Mouse (Mus musculus) embryonic facial prominence, embryonic 14.5 days (tissue): ENCODE measurements around the gene Gcnt3. TPM values are rescaled to one million over a fixed set of nuclear protein-coding genes. Genes with fewer than 3 reads are reported as not detected.

Experiments used
- ATAC-seq: fragments of 200-750 bp; cut with Nextera tagmentation; 2 replicates; pipeline ENCODE4 v1.8.0; 2017; ENCODE audit warnings: low read depth, moderate number of reproducible peaks, moderate TSS enrichment
- DNase-seq: peaks from one replicate; pipeline ENCODE4 v3.0.0-alpha.2; 2015; ENCODE audit warnings: low spot score
- H3K27ac ChIP-seq: fragments of 300-500 bp; sonication (generic); replicated peaks from 2 replicates; pipeline ENCODE4 v1.5.1; 2014; ENCODE audit warnings: low read depth, mild to moderate bottlenecking, low read length, moderate library complexity
- H3K27me3 ChIP-seq: fragments of 300-500 bp; sonication (generic); replicated peaks from 2 replicates; pipeline ENCODE4 v1.6.1; 2014; ENCODE audit warnings: low read length; ENCODE audit not compliant: control insufficient read depth, insufficient read depth
- H3K36me3 ChIP-seq: fragments of 300-500 bp; sonication (generic); 2 replicates; pipeline ENCODE4 v1.6.1; 2014; ENCODE audit warnings: low read length, mixed read lengths; ENCODE audit not compliant: control insufficient read depth, insufficient read depth
- H3K4me1 ChIP-seq: fragments of 300-500 bp; sonication (generic); 2 replicates; pipeline ENCODE4 v1.6.1; 2014; ENCODE audit warnings: antibody characterized with exemption, low read length; ENCODE audit not compliant: control insufficient read depth, insufficient read depth
- H3K4me2 ChIP-seq: fragments of 300-500 bp; sonication (generic); 2 replicates; pipeline ENCODE4 v1.6.1; 2014; ENCODE audit warnings: low read depth, mild to moderate bottlenecking, low read length, moderate library complexity, mixed read lengths
- H3K4me3 ChIP-seq: fragments of 300-500 bp; sonication (generic); 2 replicates; pipeline ENCODE4 v1.5.1; 2014; ENCODE audit warnings: low read depth, mild to moderate bottlenecking, low read length
- H3K9ac ChIP-seq: fragments of 300-500 bp; sonication (generic); 2 replicates; pipeline ENCODE4 v1.6.1; 2014; ENCODE audit warnings: low read depth, mild to moderate bottlenecking, low read length, moderate library complexity, mixed read lengths
- H3K9me3 ChIP-seq: fragments of 300-500 bp; sonication (generic); 2 replicates; pipeline ENCODE4 v1.6.1; 2016; ENCODE audit warnings: low read length; ENCODE audit not compliant: control insufficient read depth
- WGBS: fragments of 180-500 bp; shearing (Covaris S2); extraction: QIAGEN DNeasy Blood & Tissue Kit; methylation state at CpG from one replicate; pipeline ENCODE4 v1.1.7; 2014; 5-methylcytosine and 5-hydroxymethylcytosine counted together
- polyA plus RNA-seq: library from polyadenylated mRNA; unstranded; fragments of >200 nt; fragmentation: Nextera tagmentation; extraction: Ambion mirVana; gene quantifications from 2 replicates; pipeline ENCODE4 v1.2.1, GENCODE M21; 2014

Gcnt3 gene
- polyA plus RNA-seq, 1 experiment from 2014 or later, result 0.06 TPM

DNA sequence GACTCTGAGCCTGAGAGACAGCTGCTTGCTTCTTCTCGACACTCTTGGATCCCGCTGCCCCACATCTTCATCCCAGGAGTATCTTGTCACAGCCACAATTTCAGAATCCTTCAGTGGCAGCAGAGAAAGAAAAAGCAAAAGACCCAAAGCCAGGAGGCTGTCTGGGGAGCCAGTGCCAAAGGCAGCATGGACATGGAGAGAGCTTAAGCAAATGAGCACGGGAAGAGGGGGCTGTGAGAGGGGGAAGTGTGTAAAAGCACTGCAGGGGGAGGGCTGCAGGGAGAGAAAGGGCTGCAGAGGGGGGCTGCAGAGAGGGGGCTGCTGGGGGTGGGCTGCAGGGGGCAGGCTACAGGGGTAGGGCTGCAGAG lies 11.5 kb upstream of the Gcnt3 start:
- DNase-seq (peak; percentile 31), ATAC-seq (no peak)
- Histone ChIP-seq H3K27me3 (no peaks in the 10 kb centered on the region), H3K4me3 (no peak overlapping the region), H3K9me3 (no peaks in the 10 kb centered on the region), H3K4me1 (peaks cover 12% of the 10 kb centered on the region), H3K9ac (no peak overlapping the region), H3K4me2 (peak overlapping the region; percentile 29; the same call in 1 of the 2 replicates), H3K27ac (no peak overlapping the region; the same call in 1 of the 2 replicates), H3K36me3 (no peaks in the 10 kb centered on the region)
- 24% methylated on average over 3 of the region's 3 CpGs for WGBS

DNA sequence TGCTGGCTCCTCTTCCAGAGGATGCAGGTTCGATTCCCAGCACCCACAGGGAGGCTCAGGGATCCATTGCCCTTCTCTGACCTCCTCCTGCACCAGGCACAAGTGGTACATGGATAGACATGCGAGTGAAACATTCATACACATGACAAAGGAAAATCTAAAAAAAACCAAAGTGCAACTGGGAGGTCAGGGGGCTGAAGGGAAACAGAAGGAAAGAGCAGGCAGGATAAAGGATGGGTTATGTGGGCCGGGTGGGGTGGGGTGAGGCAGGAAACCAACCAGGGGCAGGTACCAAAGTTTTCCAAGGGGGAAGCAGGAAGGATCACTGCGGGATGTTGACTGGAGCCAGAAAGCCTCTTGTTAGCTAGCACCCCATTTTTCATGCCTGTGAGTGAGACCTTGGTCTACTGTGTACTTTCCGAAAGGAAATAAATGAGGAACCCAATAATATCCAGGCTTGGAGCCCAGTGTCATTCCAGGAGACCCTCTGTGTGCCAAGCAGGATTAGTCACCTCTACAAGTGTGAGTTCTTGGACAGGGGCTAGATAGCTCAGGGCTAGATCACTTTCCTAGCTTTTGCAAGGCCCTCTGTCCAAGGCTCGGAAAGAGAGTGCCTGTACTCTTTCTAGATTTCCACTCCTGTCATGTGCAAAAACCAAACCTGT lies 11.0 kb upstream of the Gcnt3 start:
- Histone ChIP-seq H3K4me3 (no peak overlapping the region), H3K9me3 (no peaks in the 10 kb centered on the region), H3K9ac (no peak overlapping the region), H3K27me3 (no peaks in the 10 kb centered on the region), H3K36me3 (no peaks in the 10 kb centered on the region), H3K4me1 (peaks cover 12% of the 10 kb centered on the region), H3K4me2 (no peak overlapping the region), H3K27ac (no peak overlapping the region; the same call in 1 of the 2 replicates)
- 38% methylated on average over 6 of the region's 6 CpGs for WGBS
- ATAC-seq (no peak), DNase-seq (peak; percentile 8)

- Histone ChIP-seq H3K9me3 (no peaks in the 10 kb centered on the region), H3K36me3 (no peaks in the 10 kb centered on the region), H3K4me3 (no peak overlapping the region), H3K4me1 (peaks cover 12% of the 10 kb centered on the region), H3K27ac (no peak overlapping the region), H3K9ac (no peak overlapping the region), H3K4me2 (no peak overlapping the region), H3K27me3 (no peaks in the 10 kb centered on the region)
- 33% methylated on average over 5 of the region's 5 CpGs for WGBS
- DNase-seq (peak; percentile 18), ATAC-seq (no peak)
These were observed 10.4 kb upstream of the Gcnt3 start for GRCm38 (mm10) chr9:70048280-70048679.

GRCm38 (mm10) chr9:70047839-70048238 lies 10.0 kb upstream of the Gcnt3 start:
- Histone ChIP-seq H3K4me3 (no peak overlapping the region), H3K4me2 (no peak overlapping the region), H3K36me3 (no peaks in the 10 kb centered on the region), H3K9me3 (no peaks in the 10 kb centered on the region), H3K27ac (no peak overlapping the region), H3K4me1 (peaks cover 12% of the 10 kb centered on the region), H3K9ac (no peak overlapping the region), H3K27me3 (no peaks in the 10 kb centered on the region)
- 45% methylated on average over 3 of the region's 3 CpGs for WGBS
- ATAC-seq (no peak), DNase-seq (peak; percentile 16)

- Histone ChIP-seq H3K4me2 (no peak overlapping the region), H3K36me3 (no peaks in the 10 kb centered on the region), H3K4me3 (no peak overlapping the region), H3K27me3 (no peaks in the 10 kb centered on the region), H3K27ac (no peak overlapping the region), H3K9ac (no peak overlapping the region), H3K4me1 (peaks cover 12% of the 10 kb centered on the region), H3K9me3 (no peaks in the 10 kb centered on the region)
- 91% methylated on average over 6 of the region's 6 CpGs for WGBS
- ATAC-seq, result no peak
- no peak for DNase-seq
These were observed 8.4 kb upstream of the Gcnt3 start for GRCm38 (mm10) chr9:70046255-70046654.

DNA sequence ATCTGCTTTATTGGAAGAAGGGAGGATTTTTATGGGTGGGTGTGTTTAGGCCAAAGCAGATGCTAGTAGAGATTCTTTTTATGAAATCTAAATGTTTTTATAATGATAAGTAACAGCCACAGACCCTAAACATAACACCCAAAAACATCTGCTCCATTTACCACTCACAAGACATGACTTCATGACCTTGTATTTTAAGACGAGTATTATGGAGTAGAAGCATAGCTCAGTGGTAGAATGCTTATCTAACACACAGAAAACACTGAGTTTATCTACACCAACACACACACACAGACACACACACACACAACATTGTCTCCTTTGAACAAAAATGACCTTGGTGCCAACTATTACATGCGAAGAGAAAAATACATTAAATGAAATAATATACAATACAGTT lies 7.0 kb upstream of the Gcnt3 start:
- DNase-seq (no peak), ATAC-seq (no peak)
- WGBS, result 78% methylated on average over 2 of the region's 2 CpGs
- Histone ChIP-seq H3K4me2 (no peak overlapping the region), H3K9me3 (no peaks in the 10 kb centered on the region), H3K4me1 (peaks cover 12% of the 10 kb centered on the region), H3K27ac (no peak overlapping the region), H3K4me3 (no peak overlapping the region), H3K27me3 (no peaks in the 10 kb centered on the region), H3K9ac (no peak overlapping the region), H3K36me3 (no peaks in the 10 kb centered on the region)

DNA sequence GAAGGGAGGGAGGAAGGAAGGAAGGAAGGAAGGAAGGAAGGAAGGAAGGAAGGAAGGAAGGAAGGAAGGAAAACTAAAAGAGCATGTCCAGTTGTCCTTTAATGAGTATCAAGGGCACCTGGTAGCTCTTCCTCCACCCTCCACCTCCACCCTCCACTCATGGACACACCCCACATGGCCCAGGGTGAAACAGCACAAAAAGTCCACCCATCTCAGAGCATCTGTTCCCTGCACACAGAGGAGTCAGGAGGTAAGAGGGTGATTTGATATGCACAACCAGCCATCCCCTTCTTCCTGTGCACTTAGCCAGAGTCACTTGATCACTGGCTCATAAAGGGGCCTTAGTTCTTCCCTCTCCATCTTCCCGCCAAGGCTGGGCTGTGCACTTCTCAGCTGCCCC lies 5.0 kb upstream of the Gcnt3 start:
- H3K36me3 ChIP-seq, result no peaks in the 10 kb centered on the region
- no peak overlapping the region for H3K9ac ChIP-seq
- peaks cover 3% of the 10 kb centered on the region; the same call in 1 of the 2 replicates for H3K9me3 ChIP-seq
- H3K27me3 ChIP-seq, result no peaks in the 10 kb centered on the region
- no peak overlapping the region for H3K4me3 ChIP-seq
- H3K4me1 ChIP-seq, result no peaks in the 10 kb centered on the region
- no peak overlapping the region for H3K4me2 ChIP-seq
- H3K27ac ChIP-seq, result no peak overlapping the region
- DNase-seq, result no peak
- 50% methylated on average over 1 of the region's 1 CpGs for WGBS
- no peak for ATAC-seq

- DNase-seq (no peak), ATAC-seq (no peak)
- Histone ChIP-seq H3K27me3 (no peaks in the 10 kb centered on the region), H3K9me3 (peaks cover 3% of the 10 kb centered on the region; the same call in 1 of the 2 replicates), H3K4me2 (no peak overlapping the region), H3K4me1 (no peaks in the 10 kb centered on the region), H3K4me3 (no peak overlapping the region), H3K9ac (no peak overlapping the region), H3K36me3 (no peaks in the 10 kb centered on the region), H3K27ac (no peak overlapping the region)
- 88% methylated on average over 4 of the region's 4 CpGs for WGBS
These were observed 4.2 kb upstream of the Gcnt3 start for GRCm38 (mm10) chr9:70042137-70042536.

DNA sequence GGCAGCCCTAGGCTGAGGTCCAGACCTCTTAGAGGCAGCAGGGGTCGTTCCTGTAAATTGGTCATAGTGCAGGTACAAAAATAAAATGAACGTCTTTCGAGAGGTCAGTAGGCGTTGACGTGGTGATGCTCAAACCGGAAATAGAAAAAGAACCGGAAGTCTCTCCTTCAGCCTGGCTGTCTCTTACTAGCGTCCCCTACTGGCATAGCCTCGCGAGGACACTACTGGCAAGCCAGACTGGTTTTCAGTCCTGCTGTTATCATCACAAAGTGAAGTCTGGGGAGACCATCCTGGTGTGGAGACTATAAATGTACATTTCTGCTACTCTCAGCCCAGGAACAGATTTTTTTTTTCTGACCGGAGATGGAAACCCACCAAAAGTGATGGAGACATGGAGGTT lies 2.7 kb upstream of the Gcnt3 start:
- no peak overlapping the region for H3K4me3 ChIP-seq
- no peaks in the 10 kb centered on the region for H3K36me3 ChIP-seq
- no peak overlapping the region for H3K27ac ChIP-seq
- no peaks in the 10 kb centered on the region for H3K4me1 ChIP-seq
- DNase-seq (no peak), ATAC-seq (no peak)
- H3K9ac ChIP-seq, result no peak overlapping the region
- 82% methylated on average over 11 of the region's 11 CpGs for WGBS
- H3K9me3 ChIP-seq, result peaks cover 3% of the 10 kb centered on the region; the same call in 1 of the 2 replicates
- no peak overlapping the region for H3K4me2 ChIP-seq
- no peaks in the 10 kb centered on the region for H3K27me3 ChIP-seq
